Mouse (Mus musculus) limb, embryonic 11.5 days (tissue): ENCODE results near the gene Mknk2. TPM values are rescaled to one million over a fixed set of nuclear protein-coding genes. Genes with fewer than 3 reads are reported as not detected.

Experiments
- ATAC-seq: fragments of 200-750 bp; cut with Nextera tagmentation; 2 replicates; pipeline ENCODE4 v1.8.0; 2017; ENCODE audit warnings: low read depth; ENCODE audit not compliant: insufficient number of reproducible peaks, low FRiP score, low TSS enrichment
- DNase-seq: peaks from one replicate; pipeline ENCODE4 v3.0.0-alpha.2; 2015; ENCODE audit warnings: low spot score
- H3K27ac ChIP-seq: fragments of 300-500 bp; sonication (generic); replicated peaks from 2 replicates; pipeline ENCODE4 v1.5.1; 2014; ENCODE audit warnings: low read depth, mild to moderate bottlenecking, low read length
- H3K27me3 ChIP-seq: fragments of 300-500 bp; sonication (generic); 2 replicates; pipeline ENCODE4 v1.6.1; 2014; ENCODE audit warnings: mild to moderate bottlenecking, low read length, mixed read lengths; ENCODE audit not compliant: control insufficient read depth, insufficient read depth
- H3K36me3 ChIP-seq: fragments of 300-500 bp; sonication (generic); 2 replicates; pipeline ENCODE4 v1.6.1; 2014; ENCODE audit warnings: mild to moderate bottlenecking, low read length, moderate library complexity, mixed read lengths; ENCODE audit not compliant: control insufficient read depth, insufficient read depth
- H3K4me1 ChIP-seq: fragments of 300-500 bp; sonication (generic); 2 replicates; pipeline ENCODE4 v1.6.1; 2014; ENCODE audit warnings: low read length, mixed read lengths; ENCODE audit not compliant: control insufficient read depth, insufficient read depth
- H3K4me2 ChIP-seq: fragments of 300-500 bp; sonication (generic); 2 replicates; pipeline ENCODE4 v1.6.1; 2014; ENCODE audit warnings: low read depth, mild to moderate bottlenecking, moderate library complexity; ENCODE audit not compliant: severe bottlenecking
- H3K4me3 ChIP-seq: fragments of 300-500 bp; sonication (generic); 2 replicates; pipeline ENCODE4 v1.5.1; 2014; ENCODE audit warnings: low read depth, low read length
- H3K9ac ChIP-seq: fragments of 300-500 bp; sonication (generic); 2 replicates; pipeline ENCODE4 v1.6.1; 2014; ENCODE audit warnings: mild to moderate bottlenecking, low read length
- H3K9me3 ChIP-seq: fragments of 300-500 bp; sonication (generic); 2 replicates; pipeline ENCODE4 v1.6.1; 2016; ENCODE audit warnings: low read length; ENCODE audit not compliant: control insufficient read depth
- WGBS: fragments of 180-500 bp; shearing (Covaris S2); extraction: QIAGEN DNeasy Blood & Tissue Kit; methylation state at CpG from one replicate; pipeline ENCODE4 v1.1.7; 2014; 5-methylcytosine and 5-hydroxymethylcytosine counted together
- polyA plus RNA-seq: library from polyadenylated mRNA; unstranded; fragments of >200 nt; fragmentation: Nextera tagmentation; extraction: Ambion mirVana; gene quantifications from 2 replicates; pipeline ENCODE4 v1.2.1, GENCODE M21; 2014

Mknk2 gene
- polyA plus RNA-seq, 1 experiment from 2014 or later: 98.5 TPM

DNA sequence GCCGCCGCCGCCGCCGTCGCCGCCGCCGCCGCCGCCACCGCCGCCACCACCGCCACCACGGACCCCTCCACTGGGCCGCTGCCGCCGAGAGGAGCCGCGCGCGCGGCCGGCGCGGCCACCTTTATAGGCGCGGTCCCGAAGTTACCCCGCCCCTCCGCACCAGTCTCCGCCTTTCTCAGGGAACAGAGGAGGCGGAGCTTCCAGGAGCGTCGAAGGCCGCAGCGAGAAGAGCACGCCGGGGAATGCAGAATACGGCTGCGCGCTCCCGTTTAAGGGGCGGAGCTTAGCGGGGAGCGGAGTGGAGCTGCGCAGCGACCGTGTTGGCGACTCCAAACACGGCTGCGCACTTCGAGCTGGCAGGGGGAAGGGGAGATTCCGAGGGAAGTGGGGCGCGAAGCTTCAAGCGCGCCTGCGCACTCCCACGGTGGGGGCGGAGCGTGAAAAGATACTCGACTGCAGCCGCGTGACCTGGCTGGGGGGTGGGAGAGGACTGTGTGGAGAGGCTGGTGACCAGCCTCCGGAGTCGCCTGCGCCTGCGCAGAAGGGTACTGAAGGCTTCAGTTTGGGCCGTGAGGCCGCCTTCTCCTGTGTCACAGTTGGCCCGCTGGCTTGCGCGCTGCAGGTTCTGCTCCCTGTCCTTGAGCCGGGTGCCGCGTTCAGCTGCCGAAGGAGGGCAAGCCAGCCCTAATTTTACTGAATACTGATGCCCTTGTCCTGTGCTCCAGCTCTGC, 1.5 kb downstream of the Mknk2 start:
- WGBS: under 1% methylated on average over 77 of the region's 78 CpGs
- ATAC-seq: peak; percentile 88
- H3K4me3 ChIP-seq: peak overlapping the region; percentile 98

DNA sequence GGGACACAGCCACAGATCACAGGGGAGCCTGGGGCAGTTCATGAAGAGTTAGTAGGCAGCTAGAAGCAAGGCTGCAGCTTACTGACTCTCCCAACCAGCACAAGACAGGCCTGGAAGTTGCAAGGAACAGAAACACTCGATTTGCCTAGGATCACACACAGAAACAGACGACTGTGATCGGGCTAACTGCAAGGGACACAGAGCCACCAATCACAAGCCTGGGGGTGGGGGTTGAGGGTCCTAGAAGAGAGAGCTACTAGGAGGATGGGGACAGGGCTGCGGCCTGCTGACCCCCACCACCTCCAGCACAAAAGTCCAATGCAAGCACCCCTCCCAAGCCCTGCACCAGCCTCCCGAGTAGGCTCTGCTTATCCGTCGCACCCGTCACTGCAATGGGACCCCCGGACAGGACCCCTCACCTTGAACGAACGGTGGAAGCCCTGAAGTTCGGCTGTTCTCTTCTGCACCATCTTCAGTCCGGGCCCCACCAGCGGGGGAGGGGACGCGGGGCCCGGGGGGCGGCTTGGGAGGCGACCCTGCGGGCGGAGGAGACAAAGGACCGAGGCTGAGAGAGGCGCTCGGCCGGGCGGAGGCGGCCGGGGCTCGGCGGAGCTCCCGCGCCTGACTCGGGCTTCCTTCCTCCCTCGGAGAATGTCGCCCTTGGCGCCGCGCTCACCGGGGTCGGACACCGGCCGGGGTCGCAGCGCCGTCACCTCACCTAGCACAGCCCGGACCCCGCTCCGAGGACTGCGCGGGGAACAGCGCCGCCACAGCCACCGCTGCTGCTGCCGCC, 2.3 kb downstream of the Mknk2 start:
- DNase-seq (peak; percentile 49), ATAC-seq (peak; percentile 16; the same call in 1 of the 2 replicates)
- Histone ChIP-seq H3K4me2 (peak overlapping the region; percentile 93), H3K27ac (peak overlapping the region; percentile 72), H3K36me3 (peaks cover 21% of the 10 kb centered on the region), H3K27me3 (no peaks in the 10 kb centered on the region), H3K9me3 (no peaks in the 10 kb centered on the region), H3K9ac (peak overlapping the region; percentile 98), H3K4me1 (peaks cover 32% of the 10 kb centered on the region), H3K4me3 (peak overlapping the region; percentile 98)
- 0% methylated on average over 39 of the region's 54 CpGs for WGBS

More for the DNA sequence above, 1.5 kb downstream of the Mknk2 start:
- Histone ChIP-seq H3K27me3 (no peaks in the 10 kb centered on the region), H3K9ac (peak overlapping the region; percentile 98), H3K27ac (peak overlapping the region; percentile 90), H3K4me1 (peaks cover 32% of the 10 kb centered on the region), H3K36me3 (peaks cover 15% of the 10 kb centered on the region), H3K9me3 (no peaks in the 10 kb centered on the region), H3K4me2 (peak overlapping the region; percentile 93)
- peak; percentile 99 for DNase-seq

DNA sequence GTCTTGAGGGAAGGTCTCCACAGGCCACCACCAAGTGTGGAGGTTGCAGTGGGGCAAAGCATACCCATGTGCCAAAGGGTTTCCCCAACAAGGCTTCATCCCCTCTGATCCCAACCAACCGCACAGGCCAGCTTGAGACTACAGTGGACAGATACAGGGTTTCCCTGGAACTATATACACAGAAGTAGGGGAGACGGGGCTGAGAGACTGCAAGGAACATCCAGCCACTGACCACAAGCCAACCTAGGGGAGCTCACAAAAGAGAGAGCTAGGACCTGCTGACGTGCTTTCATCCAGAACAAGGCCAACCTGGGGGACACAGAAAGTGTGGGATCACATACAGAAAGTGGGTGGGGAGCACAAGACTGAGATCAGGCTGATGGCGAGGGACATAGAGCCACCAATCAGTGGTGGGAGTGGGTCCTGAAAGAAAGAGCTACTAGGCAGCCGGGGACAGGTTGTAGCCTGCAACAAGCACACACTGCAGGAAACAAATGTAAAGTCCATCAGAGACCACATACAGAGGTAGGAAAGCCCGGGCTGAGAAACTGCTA, 3.0 kb downstream of the Mknk2 start:
- no peak for DNase-seq
- H3K27me3 ChIP-seq: no peaks in the 10 kb centered on the region

DNA sequence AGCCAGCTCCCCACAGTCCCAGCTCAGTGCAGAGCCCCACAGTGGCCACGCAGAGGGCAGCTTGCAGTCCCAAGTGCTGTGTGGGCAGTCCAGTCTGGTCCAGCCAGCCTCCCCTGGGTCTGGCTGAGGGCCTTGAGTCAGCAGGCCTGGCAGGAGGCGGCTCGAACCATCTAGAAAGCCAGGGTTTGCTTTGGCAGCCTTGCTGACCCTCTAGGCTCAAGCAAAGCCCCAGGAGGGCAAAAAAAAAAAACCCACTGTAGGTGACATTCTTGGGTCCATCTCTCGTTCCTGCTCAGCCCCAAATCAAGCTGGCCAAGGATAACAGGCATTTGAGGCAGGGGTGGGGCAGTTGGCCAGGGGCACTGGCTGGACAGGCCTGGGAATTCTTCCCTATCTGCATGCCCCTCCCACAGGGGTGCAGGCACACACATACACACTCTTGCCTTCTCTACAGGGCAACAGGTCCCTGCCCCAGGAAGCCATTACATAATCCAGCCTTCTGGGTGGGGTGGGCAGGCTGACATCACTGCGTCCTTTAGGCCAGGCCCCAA, 3.7 kb downstream of the Mknk2 start:
- Histone ChIP-seq H3K9ac (peak overlapping the region; percentile 98), H3K4me2 (peak overlapping the region; percentile 93), H3K27ac (no peak overlapping the region), H3K4me1 (peaks cover 32% of the 10 kb centered on the region), H3K36me3 (peaks cover 32% of the 10 kb centered on the region), H3K4me3 (peak overlapping the region; percentile 98), H3K27me3 (no peaks in the 10 kb centered on the region), H3K9me3 (no peaks in the 10 kb centered on the region)
- ATAC-seq (no peak), DNase-seq (no peak)
- 62% methylated on average over 5 of the region's 5 CpGs for WGBS

More for the DNA sequence above, 3.0 kb downstream of the Mknk2 start:
- Histone ChIP-seq H3K4me2 (peak overlapping the region; percentile 93), H3K9me3 (no peaks in the 10 kb centered on the region), H3K4me3 (peak overlapping the region; percentile 98), H3K27ac (no peak overlapping the region), H3K36me3 (peaks cover 25% of the 10 kb centered on the region), H3K4me1 (peaks cover 32% of the 10 kb centered on the region), H3K9ac (peak overlapping the region; percentile 98)
- ATAC-seq: no peak
- 29% methylated on average over 6 of the region's 6 CpGs for WGBS

DNA sequence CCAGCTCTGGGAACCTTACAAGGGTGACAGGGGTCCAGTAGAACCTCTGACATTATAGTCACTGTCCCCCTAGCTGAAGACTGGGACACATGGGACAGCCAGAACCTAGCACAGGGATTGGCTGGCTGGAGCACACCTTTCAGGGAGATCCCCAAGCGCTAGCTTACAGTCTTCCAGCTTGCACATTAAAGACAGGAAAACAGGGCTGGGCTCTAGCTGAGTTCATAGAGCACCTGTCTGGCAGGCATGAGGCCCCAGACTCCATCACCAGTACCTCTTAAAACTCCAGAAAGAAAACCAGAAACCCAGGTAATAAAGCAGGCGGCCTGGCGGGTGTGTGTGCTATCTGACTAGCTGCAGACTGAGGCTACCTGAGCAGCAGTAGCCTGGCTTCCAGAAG, 4.2 kb downstream of the Mknk2 start:
- Histone ChIP-seq H3K36me3 (peaks cover 37% of the 10 kb centered on the region), H3K9me3 (no peaks in the 10 kb centered on the region), H3K4me3 (peak overlapping the region; percentile 98; the same call in 1 of the 2 replicates), H3K4me1 (peaks cover 32% of the 10 kb centered on the region), H3K4me2 (peak overlapping the region; percentile 93), H3K27ac (no peak overlapping the region), H3K27me3 (no peaks in the 10 kb centered on the region), H3K9ac (peak overlapping the region; percentile 56)
- no peak for ATAC-seq
- 74% methylated on average over 3 of the region's 3 CpGs for WGBS
- no peak for DNase-seq

DNA sequence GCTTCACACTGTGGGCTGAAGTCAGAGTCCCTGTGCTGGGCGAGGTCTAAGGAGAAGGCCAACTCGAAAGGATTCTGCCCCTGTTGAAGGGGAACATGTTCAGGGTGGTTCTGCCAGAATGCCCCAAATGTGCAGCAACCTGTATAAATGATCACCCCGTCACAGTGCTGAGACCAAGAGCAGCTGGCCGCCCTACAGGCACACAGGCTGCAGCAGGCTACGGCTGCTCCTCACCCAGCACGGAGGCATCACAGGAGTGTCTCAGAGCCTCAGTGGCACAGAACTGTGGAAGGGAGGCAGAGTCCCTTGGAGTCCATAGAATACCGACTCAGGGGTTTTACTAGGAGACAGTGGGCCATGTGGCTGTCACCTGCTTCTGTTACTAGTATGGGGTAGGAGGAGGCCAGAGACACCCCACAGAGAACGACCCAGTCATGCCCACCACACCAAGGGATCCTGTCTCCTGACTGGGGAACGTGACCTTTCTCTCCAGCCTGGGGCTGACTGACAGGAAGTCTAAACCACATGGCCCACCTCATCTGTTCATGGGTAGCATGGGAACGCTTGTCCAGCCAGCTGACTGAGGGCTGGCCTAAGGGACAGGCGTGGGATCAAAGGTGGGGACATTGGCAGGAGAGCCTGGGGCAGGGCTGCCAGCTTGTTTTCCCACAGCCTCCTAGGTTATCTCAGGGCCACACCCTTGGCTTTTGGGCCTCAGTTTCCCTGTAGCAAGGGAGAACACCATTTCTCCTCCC, 5.8 kb downstream of the Mknk2 start:
- H3K4me3 ChIP-seq: no peak overlapping the region
- no peaks in the 10 kb centered on the region for H3K27me3 ChIP-seq
- WGBS: 80% methylated on average over 11 of the region's 11 CpGs
- peaks cover 52% of the 10 kb centered on the region for H3K36me3 ChIP-seq
- no peaks in the 10 kb centered on the region for H3K9me3 ChIP-seq
- no peak overlapping the region for H3K9ac ChIP-seq
- 0 out of 2 replicates have a peak overlapping the region, but pooled peaks have one; percentile 12 for H3K4me2 ChIP-seq
- no peak for ATAC-seq
- DNase-seq: no peak
- no peak overlapping the region for H3K27ac ChIP-seq
- H3K4me1 ChIP-seq: peaks cover 17% of the 10 kb centered on the region

DNA sequence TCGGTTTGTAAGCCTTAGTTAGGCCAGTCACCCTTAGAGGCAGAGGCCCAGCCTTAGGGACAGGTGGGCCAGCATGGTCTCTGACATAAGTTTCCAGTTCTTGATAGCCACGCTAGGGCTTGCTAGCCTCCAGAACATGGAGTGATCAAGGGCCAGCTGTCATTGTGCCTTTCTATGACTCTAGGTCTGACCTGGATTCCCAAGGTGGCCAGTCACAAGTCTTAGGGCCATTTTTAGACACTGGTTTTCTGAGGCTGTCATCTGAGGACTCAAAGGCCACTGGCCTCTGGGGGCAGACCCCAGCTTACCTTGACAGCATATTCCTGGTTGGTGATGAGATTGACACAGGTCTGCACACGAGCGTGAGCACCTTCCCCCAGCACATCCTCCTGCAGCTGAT, 6.7 kb downstream of the Mknk2 start:
- no peaks in the 10 kb centered on the region for H3K27me3 ChIP-seq
- peaks cover 60% of the 10 kb centered on the region for H3K36me3 ChIP-seq
- peaks cover 18% of the 10 kb centered on the region for H3K4me1 ChIP-seq
- no peak overlapping the region for H3K4me2 ChIP-seq
- DNase-seq (no peak), ATAC-seq (no peak)
- H3K27ac ChIP-seq: no peak overlapping the region
- WGBS: 91% methylated on average over 4 of the region's 4 CpGs
- H3K4me3 ChIP-seq: no peak overlapping the region
- H3K9ac ChIP-seq: no peak overlapping the region
- no peaks in the 10 kb centered on the region for H3K9me3 ChIP-seq
